Mouse (Mus musculus): ENCODE data around the gene Chil4. TPM values are rescaled to one million over a fixed set of nuclear protein-coding genes. Genes with fewer than 3 reads are reported as not detected.

The Chil4 gene
- total and polyA plus RNA-seq, 2 experiments from 2014 or later = not detected

DNA sequence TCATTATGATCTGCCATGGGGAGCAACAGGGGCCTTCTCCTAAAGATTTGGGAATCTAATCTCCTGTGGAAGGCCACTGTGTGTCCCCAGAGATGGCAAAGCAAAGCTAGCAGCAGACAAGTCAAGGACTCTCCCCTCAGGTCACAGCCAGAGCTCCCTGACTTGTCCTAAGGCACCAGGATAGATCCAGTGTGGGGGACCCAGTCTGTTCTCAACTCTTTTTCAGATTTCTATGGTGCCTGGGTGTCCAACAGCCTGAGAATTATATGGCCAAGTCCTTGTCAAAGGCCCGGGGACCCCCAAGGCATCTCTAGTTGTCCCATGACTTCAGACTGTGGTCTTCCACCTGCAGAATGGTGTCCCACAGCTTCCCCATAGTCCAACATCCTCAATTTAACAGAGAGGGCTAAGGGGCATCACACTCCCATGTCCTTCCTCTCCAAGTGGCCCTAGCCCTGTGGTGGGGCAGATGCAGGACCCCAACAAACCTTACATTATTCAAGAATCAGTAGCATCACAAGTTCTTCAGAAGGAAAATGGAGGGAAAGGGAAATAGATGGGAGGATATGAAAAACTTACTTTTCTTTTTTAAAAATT lies 48.1 kb downstream of the Chil4 start:
- Histone ChIP-seq H3K36me3 (ENCODE audit: insufficient read depth, low read length) (no peaks in the 10 kb centered on the region), H3K27ac (ENCODE audit: low read depth, low read length) (no peak overlapping the region), H3K9ac (replicated peaks; ENCODE audit: low read length, poor library complexity, severe bottlenecking) (no peak overlapping the region), H3K4me1 (ENCODE audit: insufficient read depth, low read length) (no peaks in the 10 kb centered on the region), H3K4me3 (ENCODE audit: low read depth, low read length) (no peak overlapping the region), H3K9me3 (ENCODE audit: low read length) (no peaks in the 10 kb centered on the region), H3K4me2 (ENCODE audit: low read depth, low read length, poor library complexity, severe bottlenecking) (no peak overlapping the region), H3K27me3 (ENCODE audit: insufficient read depth, low read length) (no peaks in the 10 kb centered on the region)
- TF ChIP-seq CTCF (IDR thresholded peaks at IDR 0.05) = no peak
- DNase-seq (ENCODE audit: low spot score) = no peak
- 87% methylated on average over 1 of the region's 1 CpGs for WGBS
- ATAC-seq (ENCODE audit: low FRiP score) = peak; percentile 27; the same call in 1 of the 2 replicates

DNA sequence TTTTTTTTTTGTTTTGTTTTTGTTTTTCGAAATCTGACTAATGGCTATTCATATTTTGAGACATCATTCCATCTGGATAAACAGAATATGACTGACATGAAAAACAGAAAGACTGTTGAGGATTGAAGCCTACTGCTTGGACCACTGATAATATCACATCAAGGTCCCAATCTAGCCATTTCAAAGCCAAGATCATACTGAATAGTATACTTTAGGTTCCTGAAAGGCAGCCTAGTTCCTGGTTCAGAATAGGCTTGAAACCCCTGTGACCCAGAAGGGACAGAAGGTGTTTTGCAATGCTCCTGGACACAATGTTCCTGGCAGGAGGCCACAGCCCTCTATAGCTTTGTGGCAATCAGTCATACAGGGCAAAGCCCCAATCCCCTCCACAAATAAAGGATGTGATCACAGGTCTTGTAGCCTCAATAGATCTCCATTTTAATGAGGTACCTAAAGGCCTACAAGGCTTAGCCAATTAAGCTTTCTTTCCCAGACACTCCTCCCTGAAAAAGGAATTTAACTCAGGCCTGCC lies 48.7 kb downstream of the Chil4 start:
- H3K4me3 ChIP-seq (ENCODE audit: low read depth, low read length) = no peak overlapping the region
- H3K9ac ChIP-seq (replicated peaks; ENCODE audit: low read length, poor library complexity, severe bottlenecking) = no peak overlapping the region
- H3K9me3 ChIP-seq (ENCODE audit: low read length) = no peaks in the 10 kb centered on the region
- H3K27me3 ChIP-seq (ENCODE audit: insufficient read depth, low read length) = no peaks in the 10 kb centered on the region
- DNase-seq (ENCODE audit: low spot score) (no peak), ATAC-seq (ENCODE audit: low FRiP score) (peak; percentile 23; the same call in 1 of the 2 replicates)
- 61% methylated on average over 1 of the region's 1 CpGs for WGBS
- H3K4me2 ChIP-seq (ENCODE audit: low read depth, low read length, poor library complexity, severe bottlenecking) = no peak overlapping the region
- H3K27ac ChIP-seq (ENCODE audit: low read depth, low read length) = no peak overlapping the region
- no peak for TF ChIP-seq CTCF (IDR thresholded peaks at IDR 0.05)
- H3K36me3 ChIP-seq (ENCODE audit: insufficient read depth, low read length) = no peaks in the 10 kb centered on the region
- no peaks in the 10 kb centered on the region for H3K4me1 ChIP-seq (ENCODE audit: insufficient read depth, low read length)

DNA sequence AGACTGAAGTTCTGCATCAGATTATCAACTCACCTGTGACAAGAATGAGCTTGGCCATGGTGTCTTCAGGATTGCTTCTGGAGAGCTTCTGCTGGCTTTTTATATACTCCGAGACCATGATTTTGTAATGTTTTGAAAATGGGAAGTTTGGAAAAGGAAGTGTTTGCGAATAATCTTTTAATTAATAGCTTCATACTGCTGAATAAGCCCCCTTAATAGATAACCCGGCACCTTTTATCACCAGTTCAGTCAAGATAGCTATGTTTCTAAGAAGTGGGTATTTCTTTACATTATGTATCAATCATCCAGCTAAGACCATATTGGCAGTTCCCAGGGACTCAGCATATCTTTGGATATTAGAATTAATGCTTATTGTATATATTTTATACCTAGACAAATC lies 51.8 kb downstream of the Chil4 start, which contains the start of gene Chil3:
Chil3 (minus strand) TSS at position 101 of the 400 bp plus-strand sequence.
- Histone ChIP-seq H3K4me1 (ENCODE audit: insufficient read depth, low read length) (no peaks in the 10 kb centered on the region), H3K9me3 (ENCODE audit: low read length) (no peaks in the 10 kb centered on the region), H3K4me3 (ENCODE audit: low read depth, low read length) (no peak within 1 kb of the TSS), H3K9ac (replicated peaks; ENCODE audit: low read length, poor library complexity, severe bottlenecking) (no peak within 1 kb of the TSS), H3K4me2 (ENCODE audit: low read depth, low read length, poor library complexity, severe bottlenecking) (no peak within 1 kb of the TSS), H3K36me3 (ENCODE audit: insufficient read depth, low read length) (no peaks in the 10 kb centered on the region), H3K27me3 (ENCODE audit: insufficient read depth, low read length) (no peaks in the 10 kb centered on the region), H3K27ac (ENCODE audit: low read depth, low read length) (no peak within 1 kb of the TSS)
- WGBS = 79% methylated on average over 3 of the region's 3 CpGs
- no peak for TF ChIP-seq CTCF (IDR thresholded peaks at IDR 0.05)
- DNase-seq (ENCODE audit: low spot score) = no peak
- no peak for ATAC-seq (ENCODE audit: low FRiP score)

DNA sequence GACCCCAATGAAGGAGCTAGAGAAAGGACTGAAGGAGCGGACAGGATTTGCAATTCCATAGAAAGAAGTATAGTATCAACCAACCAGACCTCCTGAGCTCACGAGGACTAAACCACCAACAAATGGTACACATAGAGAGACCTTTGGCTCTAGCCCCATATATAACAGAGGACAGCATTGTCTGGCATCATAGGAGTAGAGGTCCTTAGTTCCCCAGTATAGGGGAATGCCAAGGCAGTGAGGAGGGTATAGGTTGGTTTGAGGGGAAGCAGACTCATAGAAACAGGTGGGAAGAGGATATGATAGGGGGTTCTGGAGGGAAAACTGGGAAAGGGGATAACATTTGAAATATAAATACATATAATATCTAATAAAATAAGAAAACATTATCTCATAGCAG lies 64.9 kb downstream of the Chil4 start:
- Histone ChIP-seq H3K4me2 (ENCODE audit: low read depth, low read length, poor library complexity, severe bottlenecking) (no peak overlapping the region), H3K9ac (replicated peaks; ENCODE audit: low read length, poor library complexity, severe bottlenecking) (no peak overlapping the region), H3K4me1 (ENCODE audit: insufficient read depth, low read length) (no peaks in the 10 kb centered on the region), H3K9me3 (ENCODE audit: low read length) (no peaks in the 10 kb centered on the region), H3K27me3 (ENCODE audit: insufficient read depth, low read length) (no peaks in the 10 kb centered on the region), H3K4me3 (ENCODE audit: low read depth, low read length) (no peak overlapping the region), H3K27ac (ENCODE audit: low read depth, low read length) (no peak overlapping the region), H3K36me3 (ENCODE audit: insufficient read depth, low read length) (no peaks in the 10 kb centered on the region)
- ATAC-seq (ENCODE audit: low FRiP score) = no peak
- no peak for TF ChIP-seq CTCF (IDR thresholded peaks at IDR 0.05)
- 97% methylated on average over 2 of the region's 2 CpGs for WGBS
- DNase-seq (ENCODE audit: low spot score) = no peak

Other genes with a start within 250 kb of the Chil4 start
- gene Ovgp1, start 245.8 kb downstream of the Chil4 start, total RNA-seq (2014; rRNA removed) = 4.8 and 6.8 TPM in 2 replicates
- gene Ovgp1, start 245.8 kb downstream of the Chil4 start, polyA plus RNA-seq (2015; fragmentation: Nextera tagmentation; extraction: Ambion mirVana) = 4.8 and 7.6 TPM in 2 replicates
- gene Pifo, start 204.9 kb downstream of the Chil4 start, total RNA-seq (2014; rRNA removed) = 2.5 and 5.3 TPM in 2 replicates
- 5.6 and 7.3 TPM in 2 replicates for gene Pifo, start 204.9 kb downstream of the Chil4 start, polyA plus RNA-seq (2015; fragmentation: Nextera tagmentation; extraction: Ambion mirVana)
- not detected in 2 replicates for gene Chil5, start 186.7 kb downstream of the Chil4 start, total RNA-seq (2014; rRNA removed)
- not detected in 2 replicates for gene Chil5, start 186.7 kb downstream of the Chil4 start, polyA plus RNA-seq (2015; fragmentation: Nextera tagmentation; extraction: Ambion mirVana)
- gene Chia1, start 106.3 kb downstream of the Chil4 start, total RNA-seq (2014; rRNA removed) = 0.66 and 5.7 TPM in 2 replicates
- 1.4 and 1.5 TPM in 2 replicates for gene Chia1, start 106.3 kb downstream of the Chil4 start, polyA plus RNA-seq (2015; fragmentation: Nextera tagmentation; extraction: Ambion mirVana)
- not detected in 2 replicates for gene Chil3, start 51.9 kb downstream of the Chil4 start, total RNA-seq (2014; rRNA removed)
- gene Chil3, start 51.9 kb downstream of the Chil4 start, polyA plus RNA-seq (2015; fragmentation: Nextera tagmentation; extraction: Ambion mirVana) = 0.38 TPM in 1 of 2 replicates, not detected in the other
- not detected in 2 replicates for gene Chil6, start 186.7 kb upstream of the Chil4 start, total RNA-seq (2014; rRNA removed)
- gene Chil6, start 186.7 kb upstream of the Chil4 start, polyA plus RNA-seq (2015; fragmentation: Nextera tagmentation; extraction: Ambion mirVana) = not detected in 2 replicates